Mouse (Mus musculus) ovary, postnatal 10 days (tissue): Measurements from ENCODE around the gene Zfp980.
"Not testable (repeated sequence)": the region's sequence is repeated elsewhere in the genome, so short reads cannot be mapped to it uniquely, and the experiment has no call there.

Source experiments
- DNase-seq: peaks from one replicate; pipeline ENCODE4 v3.0.0; 2022; ENCODE audit warnings: low spot score

Gene Zfp980

GRCm38 (mm10) chr4:145670385-145670784 lies at the start of gene Zfp980:
Gene Zfp980 (plus strand): TSS chr4:145670685.
- not testable (repeated sequence) for DNase-seq

- DNase-seq: not testable (repeated sequence)
These were observed 29.9 kb upstream of the Zfp980 start for GRCm38 (mm10) chr4:145640416-145641185.

GRCm38 (mm10) chr4:145674286-145674780 lies 3.8 kb downstream of the Zfp980 start:
- not testable (repeated sequence) for DNase-seq

- not testable (repeated sequence) for DNase-seq
These were observed 9.7 kb downstream of the Zfp980 start for GRCm38 (mm10) chr4:145680217-145680616.

GRCm38 (mm10) chr4:145680672-145681387 lies 10.3 kb downstream of the Zfp980 start:
- DNase-seq: not testable (repeated sequence)

- DNase-seq: not testable (repeated sequence)
These were observed 11.5 kb downstream of the Zfp980 start for GRCm38 (mm10) chr4:145682021-145682420.

GRCm38 (mm10) chr4:145683024-145683766 lies 12.7 kb downstream of the Zfp980 start:
- DNase-seq: not testable (repeated sequence)

- DNase-seq: not testable (repeated sequence)
These were observed 15.6 kb downstream of the Zfp980 start for GRCm38 (mm10) chr4:145686061-145686460.

- DNase-seq: peak; percentile 0
These were observed 74.6 kb downstream of the Zfp980 start for GRCm38 (mm10) chr4:145744935-145745644.

GRCm38 (mm10) chr4:145745645-145745991 lies 75.1 kb downstream of the Zfp980 start:
- not testable (repeated sequence) for DNase-seq
